7 mouse cellular contexts compared by ENCODE assay signal in the genomic region with DNA sequence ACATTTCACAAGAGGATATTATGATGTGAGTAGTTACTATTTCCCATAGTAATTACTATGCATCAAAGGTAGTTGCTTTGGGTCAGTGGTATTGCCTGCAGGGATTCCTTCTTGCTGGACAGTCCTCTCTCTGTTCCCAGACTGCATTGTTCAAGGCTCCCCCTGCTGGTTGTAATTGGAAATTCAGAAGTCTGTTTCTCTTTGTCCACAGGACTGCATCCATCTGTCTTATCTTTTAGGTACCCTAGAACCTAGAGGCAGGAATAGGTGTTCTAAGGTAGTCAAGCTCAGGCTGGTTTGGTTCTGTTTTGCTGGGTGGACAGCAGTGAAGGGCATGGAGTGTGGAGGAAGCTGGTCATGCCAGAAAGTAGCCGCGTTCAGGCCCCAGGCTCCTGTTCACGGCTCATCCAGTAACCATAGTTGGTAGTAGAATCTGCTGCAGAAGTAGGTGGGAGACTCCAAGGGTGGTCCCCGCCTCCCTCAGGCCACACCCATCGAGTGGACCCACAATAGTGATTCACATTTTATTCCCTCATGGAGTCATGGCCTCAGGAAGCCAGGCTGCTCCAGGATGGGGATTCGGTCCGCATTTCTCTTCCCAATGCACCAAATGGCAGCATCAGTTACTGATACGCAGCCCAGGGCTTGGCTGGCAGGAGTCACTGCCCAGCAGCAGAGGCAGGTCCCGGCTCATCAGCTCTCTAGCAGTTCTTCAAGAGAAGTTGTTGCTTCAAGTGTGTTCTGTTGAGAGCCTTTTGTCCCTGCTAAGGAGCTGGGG. TPM values are rescaled to one million over a fixed set of nuclear protein-coding genes. Genes with fewer than 3 reads are reported as not detected.
DNase-seq lines count a peak whose midpoint lies in the region; ATAC-seq and TF ChIP-seq lines count a peak whose summit lies in the region.

No protein-coding gene starts in this region.

- H3K4me1 ChIP-seq in limb, embryonic 14.5 days (ENCODE audit: control insufficient read depth, insufficient read depth, low read length): no peaks in the 10 kb centered on the region

- no peak overlapping the region for H3K4me3 ChIP-seq in limb, embryonic 14.5 days (replicated peaks; ENCODE audit: low read length)

- no peaks in the 10 kb centered on the region for H3K9me3 ChIP-seq in limb, embryonic 14.5 days (ENCODE audit: control insufficient read depth, low read length)

- no peak for TF ChIP-seq POLR2A in limb, embryonic 14.5 days (IDR thresholded peaks at IDR 0.05; ENCODE audit: borderline replicate concordance, extremely low read depth, insufficient read depth, insufficient read length)

- no peak overlapping the region for H3K9ac ChIP-seq in limb, embryonic 14.5 days (ENCODE audit: low read depth, low read length, severe bottlenecking)

- H3K4me2 ChIP-seq in limb, embryonic 14.5 days (replicated peaks; ENCODE audit: low read depth, low read length, severe bottlenecking): no peak overlapping the region

- H3K36me3 ChIP-seq in limb, embryonic 14.5 days (ENCODE audit: control insufficient read depth, insufficient read depth, low read length): no peaks in the 10 kb centered on the region

- no peak for ATAC-seq in limb, embryonic 14.5 days (ENCODE audit: low FRiP score, low read depth)

- H3K27ac ChIP-seq in limb, embryonic 14.5 days (replicated peaks; ENCODE audit: low read depth, low read length): no peak overlapping the region

- H3K27me3 ChIP-seq in limb, embryonic 14.5 days (ENCODE audit: control insufficient read depth, insufficient read depth, low read length): no peaks in the 10 kb centered on the region

- 71% methylated on average over 9 of the region's 9 CpGs for WGBS in limb, embryonic 14.5 days

- DNase-seq in urinary bladder, postnatal 14 days (ENCODE audit: low spot score): peak; percentile 65
- DNase-seq in urinary bladder, adult 2 months (ENCODE audit: low spot score): no peak
- peak; percentile 86 for DNase-seq in adipocyte (ENCODE audit: low spot score)
- peak; percentile 89 for DNase-seq in embryo, embryonic 10.5 days (ENCODE audit: low spot score)
- DNase-seq in heart, postnatal 4 days: peak; percentile 73
- peak; percentile 78 for DNase-seq in limb, embryonic 14.5 days (ENCODE audit: low spot score)
- DNase-seq in natural killer cell, adult 2 months (ENCODE audit: low spot score in 2 of 2): peak; percentile 40 to 49

RNA-seq across cellular contexts. Expression of gene Caprin1, which starts 51.7 kb away (rescaled TPM):
- polyA plus RNA-seq in urinary bladder, adult 2 months (2012; rRNA removed): 107 and 119 TPM in 2 replicates
- total RNA-seq in heart, postnatal 4 days (2021): 100 to 1,000 TPM; 262 to 265 TPM
- polyA plus RNA-seq in limb, embryonic 14.5 days (2012; rRNA removed): 224 and 260 TPM in 2 replicates
- polyA plus RNA-seq in limb, embryonic 14.5 days (2014; fragmentation: Nextera tagmentation; extraction: Ambion mirVana): 314 and 337 TPM in 2 replicates
